Mouse (Mus musculus) small intestine, adult 2 months (tissue): ENCODE results near the gene Dlg2.

Experiments
- CTCF ChIP-seq: fragments of 200-500 bp; IDR thresholded peaks from 2 replicates; pipeline ENCODE4 v1.5.1; 2012; ENCODE audit warnings: low read depth, mild to moderate bottlenecking, control low read depth, inconsistent platforms, low read length, moderate library complexity, mixed read lengths; ENCODE audit not compliant: insufficient replicate concordance, insufficient read length; ENCODE audit errors: extremely low read depth
- POLR2A ChIP-seq: fragments of 200-500 bp; IDR thresholded peaks from 2 replicates; pipeline ENCODE4 v1.6.1; 2012; ENCODE audit warnings: low read depth, mild to moderate bottlenecking, control low read depth, inconsistent platforms, low read length, moderate library complexity

GRCm38 (mm10) chr7:91467061-91467460 lies 990.6 kb downstream of the Dlg2 start:
- no peak for TF ChIP-seq POLR2A
- TF ChIP-seq CTCF, result no peak
